Mouse (Mus musculus): ENCODE results near the gene Efcab11. TPM values are rescaled to one million over a fixed set of nuclear protein-coding genes. Genes with fewer than 3 reads are reported as not detected.

Gene Efcab11
- polyA plus RNA-seq, 1 experiment: 0.84 TPM

DNA sequence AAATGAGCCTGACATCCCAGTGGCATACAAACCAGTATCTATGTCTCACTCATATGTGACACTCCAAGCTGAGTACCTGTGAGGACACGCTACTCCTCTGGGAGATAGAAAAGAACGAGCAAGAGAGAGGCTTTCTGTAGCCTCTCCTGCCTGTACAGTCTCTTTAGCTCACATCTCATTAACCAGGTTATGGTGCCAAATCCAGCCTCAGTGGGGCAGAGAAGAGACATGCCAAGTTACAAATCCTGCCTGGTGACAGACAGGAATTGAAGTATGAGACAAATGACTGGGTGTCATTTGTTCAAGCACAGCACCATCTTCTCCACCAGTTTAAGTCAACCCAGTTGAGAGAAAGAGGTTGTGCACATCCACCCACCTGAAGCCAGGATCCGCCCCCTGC lies 190.2 kb downstream of the Efcab11 start:
- Histone ChIP-seq H3K4me3 (replicated peaks; ENCODE audit: insufficient read depth, low read depth, low read length) (no peak overlapping the region), H3K27me3 (ENCODE audit: control insufficient read depth, insufficient read depth, low read length) (no peaks in the 10 kb centered on the region), H3K4me1 (ENCODE audit: control insufficient read depth, insufficient read depth, low read length) (no peaks in the 10 kb centered on the region), H3K27ac (ENCODE audit: insufficient read depth, low read length) (no peak overlapping the region)
- WGBS: 60% methylated on average over 3 of the region's 3 CpGs
- no peak for TF ChIP-seq POLR2A (IDR thresholded peaks at IDR 0.05; ENCODE audit: borderline replicate concordance, insufficient read depth, low read length)
- TF ChIP-seq CTCF (IDR thresholded peaks at IDR 0.05; ENCODE audit: borderline replicate concordance, insufficient read depth, low read depth, low read length): no peak
- DNase-seq: no peak

DNA sequence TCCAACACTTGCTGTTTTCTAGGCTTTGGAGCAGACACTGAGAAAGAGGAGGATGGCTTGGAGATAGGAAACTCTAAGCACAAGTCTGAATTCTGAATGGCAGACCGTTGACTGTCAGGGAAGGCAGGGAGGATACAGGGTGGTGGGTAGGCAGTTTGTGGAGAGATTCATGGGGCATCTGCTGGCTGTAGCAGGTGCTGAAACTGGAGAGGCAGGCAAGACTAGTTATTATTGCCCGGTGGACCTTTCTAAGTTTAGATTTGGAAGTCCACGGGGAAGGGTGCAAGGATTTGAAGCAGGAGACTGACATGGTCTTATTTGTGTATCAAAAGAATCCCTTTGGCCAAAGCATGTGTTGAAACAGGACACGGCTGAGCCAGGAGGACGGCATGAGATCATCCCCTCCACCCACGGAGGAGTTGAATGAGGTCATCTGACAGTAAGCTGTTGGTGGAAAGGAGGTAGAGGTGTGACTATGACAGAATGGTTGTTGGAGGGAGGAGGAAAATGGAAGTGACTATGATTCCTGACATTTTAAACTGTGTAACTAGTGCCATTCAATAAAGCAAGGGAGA lies 197.7 kb downstream of the Efcab11 start:
- 14% methylated on average over 6 of the region's 6 CpGs for WGBS
- Histone ChIP-seq H3K4me3 (replicated peaks; ENCODE audit: insufficient read depth, low read depth, low read length) (no peak overlapping the region), H3K27me3 (ENCODE audit: control insufficient read depth, insufficient read depth, low read length) (no peaks in the 10 kb centered on the region), H3K27ac (ENCODE audit: insufficient read depth, low read length) (peak overlapping the region; percentile 50; the same call in 1 of the 2 replicates), H3K4me1 (ENCODE audit: control insufficient read depth, insufficient read depth, low read length) (peaks cover 16% of the 10 kb centered on the region)
- DNase-seq: peak; percentile 47 to 66
- no peak for TF ChIP-seq CTCF (IDR thresholded peaks at IDR 0.05; ENCODE audit: borderline replicate concordance, insufficient read depth, low read depth, low read length)
- no peak for TF ChIP-seq POLR2A (IDR thresholded peaks at IDR 0.05; ENCODE audit: borderline replicate concordance, insufficient read depth, low read length)

DNA sequence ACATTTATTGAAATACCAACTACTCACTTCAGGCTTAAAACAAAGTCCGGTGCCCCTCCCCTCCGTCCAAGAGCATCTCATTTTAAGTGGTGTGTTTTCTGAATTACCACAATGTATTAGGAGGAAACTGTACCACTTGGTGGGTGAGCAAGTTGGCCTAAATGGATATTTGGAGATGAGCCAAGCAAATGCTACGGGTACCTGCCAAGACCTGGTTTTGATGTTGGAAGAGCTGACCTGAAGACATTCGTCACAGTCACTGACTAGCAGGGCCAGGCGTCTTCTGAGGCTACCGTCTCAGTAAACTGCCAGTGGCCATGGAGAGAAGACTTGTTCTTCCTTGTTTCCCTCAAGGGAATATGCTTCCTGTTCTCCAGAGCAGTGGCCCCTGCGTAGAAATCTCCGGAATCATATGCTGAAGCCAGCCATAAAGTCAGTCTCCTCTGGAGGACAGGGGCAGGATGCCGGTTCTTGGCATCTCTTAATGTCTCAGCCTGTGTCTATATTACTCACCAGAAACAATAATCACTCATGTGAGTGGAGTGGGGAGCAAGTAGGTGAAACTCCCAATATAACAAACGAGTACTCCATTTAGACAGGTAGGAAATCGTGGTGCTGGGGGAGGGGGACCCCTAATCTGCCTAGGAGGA lies 198.7 kb downstream of the Efcab11 start:
- WGBS: 33% methylated on average over 11 of the region's 11 CpGs
- H3K4me1 ChIP-seq (ENCODE audit: control insufficient read depth, insufficient read depth, low read length): peaks cover 16% of the 10 kb centered on the region
- no peak for TF ChIP-seq POLR2A (IDR thresholded peaks at IDR 0.05; ENCODE audit: borderline replicate concordance, insufficient read depth, low read length)
- TF ChIP-seq CTCF (IDR thresholded peaks at IDR 0.05; ENCODE audit: borderline replicate concordance, insufficient read depth, low read depth, low read length): no peak
- H3K4me3 ChIP-seq (replicated peaks; ENCODE audit: insufficient read depth, low read depth, low read length): no peak overlapping the region
- peak; percentile 37 to 62 for DNase-seq
- H3K27me3 ChIP-seq (ENCODE audit: control insufficient read depth, insufficient read depth, low read length): no peaks in the 10 kb centered on the region
- H3K27ac ChIP-seq (ENCODE audit: insufficient read depth, low read length): no peak overlapping the region

DNA sequence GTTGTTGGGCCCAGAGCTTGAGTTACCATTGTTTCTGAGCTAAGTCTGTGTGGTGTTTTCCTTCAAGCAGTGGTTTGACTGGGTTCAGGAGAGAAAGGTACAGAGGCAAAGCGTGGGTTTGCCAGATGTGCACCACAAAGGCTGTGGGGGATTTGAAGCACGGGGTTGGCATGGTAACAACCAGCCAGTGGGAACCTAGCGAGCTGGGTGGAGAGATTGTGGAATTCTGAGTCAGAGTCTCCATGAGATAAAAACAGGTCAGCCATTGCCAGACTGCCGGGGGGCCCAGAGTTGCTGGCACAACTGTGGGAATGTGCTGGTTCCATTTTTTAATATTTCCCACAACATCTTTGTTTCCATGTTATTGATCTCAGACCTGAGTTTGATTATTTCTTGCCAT lies 202.6 kb downstream of the Efcab11 start:
- Histone ChIP-seq H3K4me1 (ENCODE audit: control insufficient read depth, insufficient read depth, low read length) (peaks cover 12% of the 10 kb centered on the region), H3K4me3 (replicated peaks; ENCODE audit: insufficient read depth, low read depth, low read length) (no peak overlapping the region), H3K27me3 (ENCODE audit: control insufficient read depth, insufficient read depth, low read length) (no peaks in the 10 kb centered on the region), H3K27ac (ENCODE audit: insufficient read depth, low read length) (no peak overlapping the region)
- WGBS: 75% methylated on average over 4 of the region's 4 CpGs
- no peak for DNase-seq
- TF ChIP-seq POLR2A (IDR thresholded peaks at IDR 0.05; ENCODE audit: borderline replicate concordance, insufficient read depth, low read length) (no peak), CTCF (IDR thresholded peaks at IDR 0.05; ENCODE audit: borderline replicate concordance, insufficient read depth, low read depth, low read length) (no peak)

DNA sequence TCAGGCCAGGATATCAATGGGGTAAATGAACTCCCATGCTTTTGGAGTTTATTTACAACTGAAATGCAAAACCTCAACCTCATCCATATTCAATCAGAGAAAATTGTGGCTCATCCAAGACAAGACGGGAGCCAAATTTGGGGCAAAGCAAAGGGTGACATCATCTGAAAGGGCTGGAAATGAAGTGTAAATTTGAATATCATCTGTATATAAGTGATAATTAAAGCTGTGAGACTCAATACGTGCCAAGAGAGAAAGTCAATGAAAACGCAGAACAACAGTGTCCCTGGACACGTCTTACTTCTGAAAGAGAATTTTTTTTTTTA lies 212.4 kb downstream of the Efcab11 start:
- 70% methylated on average over 4 of the region's 4 CpGs for WGBS
- Histone ChIP-seq H3K4me1 (ENCODE audit: control insufficient read depth, insufficient read depth, low read length) (peaks cover 4% of the 10 kb centered on the region; the same call in 1 of the 2 replicates), H3K27ac (ENCODE audit: insufficient read depth, low read length) (no peak overlapping the region), H3K4me3 (replicated peaks; ENCODE audit: insufficient read depth, low read depth, low read length) (no peak overlapping the region), H3K27me3 (ENCODE audit: control insufficient read depth, insufficient read depth, low read length) (no peaks in the 10 kb centered on the region)
- DNase-seq: no peak
- TF ChIP-seq CTCF (IDR thresholded peaks at IDR 0.05; ENCODE audit: borderline replicate concordance, insufficient read depth, low read depth, low read length): no peak
- TF ChIP-seq POLR2A (IDR thresholded peaks at IDR 0.05; ENCODE audit: borderline replicate concordance, insufficient read depth, low read length): no peak

DNA sequence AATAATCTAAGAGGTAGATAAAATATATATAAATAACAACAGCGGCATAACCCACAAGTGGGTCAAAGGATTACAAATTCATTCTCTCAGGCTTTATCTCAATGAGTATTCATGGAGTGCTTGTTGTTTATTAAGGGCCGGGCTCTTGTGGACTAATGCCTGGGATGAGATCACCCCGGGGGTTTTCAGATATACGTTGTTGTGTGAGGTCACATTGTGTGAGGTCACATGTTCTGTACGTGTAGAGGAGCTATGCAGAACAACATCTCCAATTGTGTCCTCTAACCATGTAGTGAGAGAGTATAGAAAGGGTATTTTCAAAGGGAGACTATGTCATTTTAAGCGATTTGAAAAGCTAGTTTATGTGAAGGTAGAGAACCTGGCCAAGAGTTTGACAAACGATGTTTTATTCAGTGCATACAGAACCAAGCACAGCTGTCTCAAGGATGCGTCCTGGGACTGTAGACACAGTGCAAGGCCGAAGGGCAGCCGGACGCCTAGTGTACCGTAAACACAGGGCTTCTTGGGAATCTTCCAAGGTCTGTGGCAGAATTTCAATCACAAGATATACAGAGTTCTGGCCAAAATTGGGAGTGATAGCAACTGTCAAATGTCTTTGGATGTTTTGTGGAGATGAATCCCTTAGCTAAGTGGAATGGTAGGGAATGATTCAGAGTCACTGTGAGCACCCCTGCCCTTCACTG lies 212.9 kb downstream of the Efcab11 start:
- H3K27ac ChIP-seq (ENCODE audit: insufficient read depth, low read length): no peak overlapping the region
- WGBS: 42% methylated on average over 12 of the region's 12 CpGs
- peak in 1 of 2 experiments; percentile 30 for DNase-seq

DNA sequence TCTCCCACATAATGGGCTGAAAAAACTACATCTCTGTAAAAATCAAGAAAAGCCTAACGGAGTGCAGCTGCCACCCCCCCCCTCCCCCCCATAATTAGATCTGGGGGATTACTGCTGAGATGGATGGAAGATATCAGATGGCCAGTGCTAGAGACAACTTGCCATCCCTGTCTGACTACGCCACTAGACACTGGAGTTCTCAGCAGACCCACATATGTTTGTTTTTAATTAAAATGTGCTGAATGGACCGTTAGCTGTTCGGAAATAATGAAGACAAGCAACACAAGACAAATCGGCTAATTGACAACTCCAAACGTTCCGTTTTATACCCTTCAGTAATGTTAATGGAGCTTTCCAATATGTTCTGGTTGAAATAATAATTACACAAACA lies 213.5 kb downstream of the Efcab11 start:
- Histone ChIP-seq H3K27ac (ENCODE audit: insufficient read depth, low read length) (no peak overlapping the region), H3K4me3 (replicated peaks; ENCODE audit: insufficient read depth, low read depth, low read length) (no peak overlapping the region), H3K27me3 (ENCODE audit: control insufficient read depth, insufficient read depth, low read length) (no peaks in the 10 kb centered on the region), H3K4me1 (ENCODE audit: control insufficient read depth, insufficient read depth, low read length) (peaks cover 4% of the 10 kb centered on the region; the same call in 1 of the 2 replicates)
- TF ChIP-seq CTCF (IDR thresholded peaks at IDR 0.05; ENCODE audit: borderline replicate concordance, insufficient read depth, low read depth, low read length) (no peak), POLR2A (IDR thresholded peaks at IDR 0.05; ENCODE audit: borderline replicate concordance, insufficient read depth, low read length) (no peak)
- DNase-seq: no peak
- 72% methylated on average over 7 of the region's 7 CpGs for WGBS

More for the DNA sequence above, 212.9 kb downstream of the Efcab11 start:
- H3K4me1 ChIP-seq (ENCODE audit: control insufficient read depth, insufficient read depth, low read length): peaks cover 4% of the 10 kb centered on the region; the same call in 1 of the 2 replicates
- no peaks in the 10 kb centered on the region for H3K27me3 ChIP-seq (ENCODE audit: control insufficient read depth, insufficient read depth, low read length)
- no peak for TF ChIP-seq POLR2A (IDR thresholded peaks at IDR 0.05; ENCODE audit: borderline replicate concordance, insufficient read depth, low read length)
- no peak for TF ChIP-seq CTCF (IDR thresholded peaks at IDR 0.05; ENCODE audit: borderline replicate concordance, insufficient read depth, low read depth, low read length)
- H3K4me3 ChIP-seq (replicated peaks; ENCODE audit: insufficient read depth, low read depth, low read length): no peak overlapping the region
